In the genomic region with DNA sequence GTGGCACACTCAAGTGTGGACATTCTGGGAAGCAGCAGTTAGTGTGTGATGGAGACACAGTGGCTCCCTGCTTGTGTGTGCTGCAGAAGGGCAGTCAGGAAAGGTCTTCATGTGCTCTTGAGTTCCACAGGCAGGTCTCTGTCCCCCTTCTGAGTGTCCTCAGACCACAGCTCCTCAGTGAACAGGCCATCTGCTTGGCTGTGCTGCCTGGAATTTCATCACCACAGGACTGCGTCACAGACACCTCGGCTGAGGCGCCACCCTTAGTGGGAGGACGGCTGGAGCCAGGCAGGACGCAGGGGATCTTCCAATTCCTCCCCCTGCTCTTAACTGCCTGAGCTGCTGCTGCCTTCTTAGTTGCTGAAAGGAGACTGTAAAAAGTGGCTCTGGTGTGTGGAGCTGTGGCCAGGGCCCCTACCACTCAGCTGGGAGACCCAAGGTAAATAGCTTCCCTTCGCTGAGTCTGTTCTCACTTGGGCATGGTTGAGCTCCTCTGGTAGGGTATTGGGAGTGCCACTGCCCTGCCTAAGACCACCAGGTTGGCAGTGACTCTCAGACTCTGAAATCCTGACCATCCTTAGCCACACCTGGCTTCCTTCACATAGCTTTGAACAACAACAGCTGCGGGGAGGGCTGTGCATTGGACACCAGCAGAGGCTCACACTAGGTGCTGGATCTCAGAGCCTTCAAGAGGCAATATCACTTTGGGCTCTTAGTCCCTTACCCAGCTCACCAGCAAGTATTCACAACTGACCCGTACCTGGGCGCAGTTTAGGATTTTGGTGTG, we compare ENCODE assay signal across 8 mouse cellular contexts. TPM values are rescaled to one million over a fixed set of nuclear protein-coding genes. Genes with fewer than 3 reads are reported as not detected.
A peak's percentile ranks its signal among the peaks of the same experiment; 100 is the strongest.
DNase-seq lines count a peak whose midpoint lies in the region; ATAC-seq and TF ChIP-seq lines count a peak whose summit lies in the region.

No protein-coding gene starts in this region.

- no peaks in the 10 kb centered on the region for H3K9me3 ChIP-seq in forebrain, embryonic 14.5 days (replicated peaks; ENCODE audit: control insufficient read depth, low read length)
- no peaks in the 10 kb centered on the region for H3K9me3 ChIP-seq in heart, embryonic 15.5 days (replicated peaks)
- H3K9me3 ChIP-seq in limb, embryonic 10.5 days (replicated peaks) = no peaks in the 10 kb centered on the region

- no peaks in the 10 kb centered on the region for H3K27me3 ChIP-seq in spleen, adult 2 months (ENCODE audit: control insufficient read depth, insufficient read depth, low read length)
- no peaks in the 10 kb centered on the region for H3K27me3 ChIP-seq in forebrain, embryonic 14.5 days (replicated peaks; ENCODE audit: control insufficient read depth, insufficient read depth, low read length)
- H3K27me3 ChIP-seq in heart, embryonic 15.5 days = no peaks in the 10 kb centered on the region
- no peaks in the 10 kb centered on the region for H3K27me3 ChIP-seq in limb, embryonic 10.5 days (ENCODE audit: low read depth, poor library complexity, severe bottlenecking)

- WGBS in spleen, adult 2 months = 80% methylated on average over 9 of the region's 9 CpGs
- 80% methylated on average over 9 of the region's 9 CpGs for WGBS in forebrain, embryonic 14.5 days
- 35% methylated on average over 9 of the region's 9 CpGs for WGBS in heart, embryonic 15.5 days
- WGBS in limb, embryonic 10.5 days = 60% methylated on average over 9 of the region's 9 CpGs

- DNase-seq in spleen, adult 2 months (ENCODE audit: low read depth in 1 of 2, low spot score in 2 of 2) = no peak
- DNase-seq in spleen, adult 18-20 months = no peak
- no peak for DNase-seq in forebrain, embryonic 14.5 days (ENCODE audit: low spot score)
- peak; percentile 40 for DNase-seq in limb, embryonic 10.5 days (ENCODE audit: low spot score)
- no peak for DNase-seq in thymus, postnatal 36 days

- H3K9ac ChIP-seq in forebrain, embryonic 14.5 days (ENCODE audit: low read length) = peak overlapping the region; percentile 21; the same call in 1 of the 2 replicates
- H3K9ac ChIP-seq in heart, embryonic 15.5 days = no peak overlapping the region

- no peak overlapping the region for H3K4me3 ChIP-seq in spleen, adult 2 months (ENCODE audit: extremely low read depth, insufficient read depth, insufficient read length)
- H3K4me3 ChIP-seq in forebrain, embryonic 14.5 days (ENCODE audit: low read depth, low read length) = no peak overlapping the region
- no peak overlapping the region for H3K4me3 ChIP-seq in heart, embryonic 15.5 days
- no peak overlapping the region for H3K4me3 ChIP-seq in limb, embryonic 10.5 days

- H3K4me1 ChIP-seq in spleen, adult 2 months (ENCODE audit: control insufficient read depth, insufficient read depth, insufficient read length) = peaks cover 19% of the 10 kb centered on the region; the same call in 1 of the 2 replicates
- H3K4me1 ChIP-seq in forebrain, embryonic 14.5 days (ENCODE audit: control insufficient read depth, insufficient read depth, low read length) = peaks cover 16% of the 10 kb centered on the region
- H3K4me1 ChIP-seq in heart, embryonic 15.5 days (replicated peaks) = peaks cover 90% of the 10 kb centered on the region
- H3K4me1 ChIP-seq in limb, embryonic 10.5 days = peaks cover 36% of the 10 kb centered on the region

- H3K27ac ChIP-seq in spleen, adult 2 months (ENCODE audit: insufficient read depth, low read length) = peak overlapping the region; percentile 15; the same call in 1 of the 2 replicates
- peak overlapping the region; percentile 74 for H3K27ac ChIP-seq in forebrain, embryonic 14.5 days (ENCODE audit: low read depth, low read length)
- H3K27ac ChIP-seq in heart, embryonic 15.5 days = peak overlapping the region; percentile 80
- peak overlapping the region; percentile 64; the same call in 1 of the 2 replicates for H3K27ac ChIP-seq in limb, embryonic 10.5 days

- no peak for TF ChIP-seq POLR2A in spleen, adult 2 months (IDR thresholded peaks at IDR 0.05; ENCODE audit: low read depth, low read length)

- ATAC-seq in forebrain, embryonic 14.5 days = 0 out of 2 replicates have a peak, but pooled peaks have one; percentile 24
- peak; percentile 74 for ATAC-seq in heart, embryonic 15.5 days (replicated peaks; ENCODE audit: insufficient number of reproducible peaks, insufficient read depth, low FRiP score, low read depth)
- peak; percentile 53 for ATAC-seq in megakaryocyte progenitor cell, adult 5-6 weeks (replicated peaks; ENCODE audit: poor library complexity)
- no peak for ATAC-seq in erythroid progenitor cell, adult 5-6 weeks (replicated peaks; ENCODE audit: low FRiP score, poor library complexity, severe bottlenecking)

- H3K4me2 ChIP-seq in forebrain, embryonic 14.5 days (ENCODE audit: low read length) = no peak overlapping the region
- peak overlapping the region; percentile 21; the same call in 1 of the 2 replicates for H3K4me2 ChIP-seq in heart, embryonic 15.5 days

- TF ChIP-seq CTCF in spleen, adult 2 months (IDR thresholded peaks at IDR 0.05; ENCODE audit: extremely low read depth, insufficient read depth, insufficient read length, insufficient replicate concordance) = no peak

- peaks cover 7% of the 10 kb centered on the region for H3K36me3 ChIP-seq in spleen, adult 2 months (ENCODE audit: control insufficient read depth, insufficient read depth, low read length)
- H3K36me3 ChIP-seq in forebrain, embryonic 14.5 days (ENCODE audit: control insufficient read depth, insufficient read depth, low read length) = peaks cover 14% of the 10 kb centered on the region
- peaks cover 4% of the 10 kb centered on the region; the same call in 1 of the 2 replicates for H3K36me3 ChIP-seq in heart, embryonic 15.5 days
- peaks cover 37% of the 10 kb centered on the region for H3K36me3 ChIP-seq in limb, embryonic 10.5 days

RNA-seq across cellular contexts. Expression of a gene that starts 14.3 kb away (rescaled TPM):
- polyA plus RNA-seq in spleen, adult 2 months (2012; rRNA removed) = 48.7 and 48.8 TPM in 2 replicates
- 80.6 and 85.8 TPM in 2 replicates for polyA plus RNA-seq in forebrain, embryonic 14.5 days (2014; fragmentation: Nextera tagmentation; extraction: Ambion mirVana)
- 69.3 and 80.4 TPM in 2 replicates for polyA plus RNA-seq in heart, embryonic 15.5 days (2015; fragmentation: Nextera tagmentation; extraction: Ambion mirVana)
- polyA plus RNA-seq in limb, embryonic 10.5 days (2016; fragmentation: Nextera tagmentation; extraction: Ambion mirVana) = 91.3 and 95.0 TPM in 2 replicates
- total RNA-seq in megakaryocyte progenitor cell, adult 5-6 weeks (2015) = 33.8 and 40.3 TPM in 2 replicates
- 46.9 and 50.2 TPM in 2 replicates for total RNA-seq in megakaryocyte progenitor cell, adult 5-6 weeks (2017)
- 28.5 and 59.9 TPM in 2 replicates for total RNA-seq in erythroid progenitor cell, adult 5-6 weeks (2015; ENCODE audit: low replicate concordance)
- 25.1 and 48.1 TPM in 2 replicates for total RNA-seq in erythroid progenitor cell, adult 5-6 weeks (2017; ENCODE audit: low replicate concordance)

RNA-seq across cellular contexts. Expression of a gene that starts 48.0 kb away (rescaled TPM):
- not detected in 2 replicates for polyA plus RNA-seq in spleen, adult 2 months (2012; rRNA removed)
- polyA plus RNA-seq in forebrain, embryonic 14.5 days (2014; fragmentation: Nextera tagmentation; extraction: Ambion mirVana) = 69.3 and 73.8 TPM in 2 replicates
- polyA plus RNA-seq in heart, embryonic 15.5 days (2015; fragmentation: Nextera tagmentation; extraction: Ambion mirVana) = 0.58 TPM in 1 of 2 replicates, not detected in the other
- polyA plus RNA-seq in limb, embryonic 10.5 days (2016; fragmentation: Nextera tagmentation; extraction: Ambion mirVana) = 0.23 TPM in 1 of 2 replicates, not detected in the other
- not detected in 2 replicates for total RNA-seq in megakaryocyte progenitor cell, adult 5-6 weeks (2015)
- not detected in 2 replicates for total RNA-seq in megakaryocyte progenitor cell, adult 5-6 weeks (2017)
- total RNA-seq in erythroid progenitor cell, adult 5-6 weeks (2015; ENCODE audit: low replicate concordance) = not detected in 2 replicates
- total RNA-seq in erythroid progenitor cell, adult 5-6 weeks (2017; ENCODE audit: low replicate concordance) = not detected in 2 replicates

RNA-seq across cellular contexts. Expression of a gene that starts 52.7 kb away (rescaled TPM):
- 25.9 and 26.5 TPM in 2 replicates for polyA plus RNA-seq in spleen, adult 2 months (2012; rRNA removed)
- polyA plus RNA-seq in forebrain, embryonic 14.5 days (2014; fragmentation: Nextera tagmentation; extraction: Ambion mirVana) = 26.3 and 31.2 TPM in 2 replicates
- polyA plus RNA-seq in heart, embryonic 15.5 days (2015; fragmentation: Nextera tagmentation; extraction: Ambion mirVana) = 36.9 and 39.1 TPM in 2 replicates
- polyA plus RNA-seq in limb, embryonic 10.5 days (2016; fragmentation: Nextera tagmentation; extraction: Ambion mirVana) = 40.8 and 41.2 TPM in 2 replicates
- total RNA-seq in megakaryocyte progenitor cell, adult 5-6 weeks (2015) = 13.4 and 14.1 TPM in 2 replicates
- 12.4 and 15.6 TPM in 2 replicates for total RNA-seq in megakaryocyte progenitor cell, adult 5-6 weeks (2017)
- total RNA-seq in erythroid progenitor cell, adult 5-6 weeks (2015; ENCODE audit: low replicate concordance) = 11.2 and 18.9 TPM in 2 replicates
- 1.6 and 6.8 TPM in 2 replicates for total RNA-seq in erythroid progenitor cell, adult 5-6 weeks (2017; ENCODE audit: low replicate concordance)

RNA-seq across cellular contexts. Expression of a gene that starts 52.7 kb away (rescaled TPM):
- 266 and 280 TPM in 2 replicates for polyA plus RNA-seq in spleen, adult 2 months (2012; rRNA removed)
- 98.6 and 108 TPM in 2 replicates for polyA plus RNA-seq in forebrain, embryonic 14.5 days (2014; fragmentation: Nextera tagmentation; extraction: Ambion mirVana)
- 49.3 and 73.2 TPM in 2 replicates for polyA plus RNA-seq in heart, embryonic 15.5 days (2015; fragmentation: Nextera tagmentation; extraction: Ambion mirVana)
- 31.6 and 49.5 TPM in 2 replicates for polyA plus RNA-seq in limb, embryonic 10.5 days (2016; fragmentation: Nextera tagmentation; extraction: Ambion mirVana)
- total RNA-seq in megakaryocyte progenitor cell, adult 5-6 weeks (2015) = 9.3 and 9.4 TPM in 2 replicates
- total RNA-seq in megakaryocyte progenitor cell, adult 5-6 weeks (2017) = 5.3 and 7.5 TPM in 2 replicates
- 43.2 and 88.0 TPM in 2 replicates for total RNA-seq in erythroid progenitor cell, adult 5-6 weeks (2015; ENCODE audit: low replicate concordance)
- 19.1 and 26.3 TPM in 2 replicates for total RNA-seq in erythroid progenitor cell, adult 5-6 weeks (2017; ENCODE audit: low replicate concordance)

Comparison
In these comparisons a context has a peak if more than half of its experiments do, and no peak if none do; other contexts are left out.
1. H3K27ac ChIP-seq: peak in every context shown above with its lines; median percentile 80 in heart, embryonic 15.5 days; 74 in forebrain, embryonic 14.5 days; 64 in limb, embryonic 10.5 days; 15 in spleen, adult 2 months.
2. RNA of a gene that starts 48.0 kb away (polyA plus RNA-seq): 69.3 to 73.8 TPM in forebrain, embryonic 14.5 days; 0.23 TPM in limb, embryonic 10.5 days, 0.58 TPM in heart, embryonic 15.5 days and not detected in spleen, adult 2 months; every median in the first group is over 10 times any median in the second.